Mouse (Mus musculus) liver, postnatal 0 days (tissue): ENCODE results near the gene Zfp791. TPM values are rescaled to one million over a fixed set of nuclear protein-coding genes. Genes with fewer than 3 reads are reported as not detected.
"Not testable (repeated sequence)": the region's sequence is repeated elsewhere in the genome, so short reads cannot be mapped to it uniquely, and the experiment has no call there.

Source experiments
- ATAC-seq: fragments of 200-750 bp; cut with Nextera tagmentation; 2 replicates; pipeline ENCODE4 v1.8.0; 2017; ENCODE audit warnings: mild to moderate bottlenecking, moderate library complexity
- DNase-seq: peaks from one replicate; pipeline ENCODE4 v3.0.0-alpha.2; 2016
- H3K27ac ChIP-seq: fragments of 300-500 bp; sonication (generic); 2 replicates; pipeline ENCODE4 v1.5.1; 2014; ENCODE audit warnings: antibody characterized with exemption, moderate library complexity, mild to moderate bottlenecking, low read depth
- H3K27me3 ChIP-seq: fragments of 300-500 bp; sonication (generic); 2 replicates; pipeline ENCODE4 v1.6.1; 2014; ENCODE audit warnings: low read length, control low read depth, mixed read lengths; ENCODE audit not compliant: insufficient read depth
- H3K36me3 ChIP-seq: fragments of 300-500 bp; sonication (generic); replicated peaks from 2 replicates; pipeline ENCODE4 v1.6.1; 2014; ENCODE audit warnings: mild to moderate bottlenecking, control low read depth, low read length, moderate library complexity, mixed read lengths; ENCODE audit not compliant: insufficient read depth
- H3K4me1 ChIP-seq: fragments of 300-500 bp; sonication (generic); 2 replicates; pipeline ENCODE4 v1.6.1; 2014; ENCODE audit warnings: antibody characterized with exemption, mild to moderate bottlenecking, control low read depth; ENCODE audit not compliant: insufficient read depth
- H3K4me2 ChIP-seq: fragments of 300-500 bp; sonication (generic); 2 replicates; pipeline ENCODE4 v1.6.1; 2014; ENCODE audit warnings: low read depth, mild to moderate bottlenecking, low read length, moderate library complexity, mixed read lengths
- H3K4me3 ChIP-seq: fragments of 300-500 bp; sonication (generic); 2 replicates; pipeline ENCODE4 v1.5.1; 2014; ENCODE audit warnings: low read depth, low read length
- H3K9ac ChIP-seq: fragments of 300-500 bp; sonication (generic); replicated peaks from 2 replicates; pipeline ENCODE4 v1.6.1; 2014; ENCODE audit warnings: mild to moderate bottlenecking, moderate library complexity
- H3K9me3 ChIP-seq: fragments of 300-500 bp; sonication (generic); 2 replicates; pipeline ENCODE4 v1.6.1; 2016; ENCODE audit warnings: mild to moderate bottlenecking, control low read depth, low read length, mixed read lengths
- CTCF ChIP-seq: sonication (generic); IDR thresholded peaks from 2 replicates; pipeline ENCODE4 v1.5.1; 2016; ENCODE audit warnings: antibody characterized with exemption, low read depth
- EP300 ChIP-seq: IDR thresholded peaks from 2 replicates; pipeline ENCODE4 v1.6.1; 2016; ENCODE audit warnings: antibody characterized with exemption, low read depth, mild to moderate bottlenecking
- WGBS: fragments of 180-500 bp; shearing (Covaris S2); extraction: QIAGEN DNeasy Blood & Tissue Kit; methylation state at CpG from one replicate; pipeline ENCODE4 v1.1.7; 2014; ENCODE audit not compliant: insufficient replicate concordance; 5-methylcytosine and 5-hydroxymethylcytosine counted together
- polyA plus RNA-seq: library from polyadenylated mRNA; unstranded; fragments of >200 nt; fragmentation: Nextera tagmentation; extraction: Ambion mirVana; gene quantifications from 2 replicates; pipeline ENCODE4 v1.2.1, GENCODE M21; 2015

Zfp791 gene
- polyA plus RNA-seq: 2.0 and 5.2 TPM in 2 replicates

DNA sequence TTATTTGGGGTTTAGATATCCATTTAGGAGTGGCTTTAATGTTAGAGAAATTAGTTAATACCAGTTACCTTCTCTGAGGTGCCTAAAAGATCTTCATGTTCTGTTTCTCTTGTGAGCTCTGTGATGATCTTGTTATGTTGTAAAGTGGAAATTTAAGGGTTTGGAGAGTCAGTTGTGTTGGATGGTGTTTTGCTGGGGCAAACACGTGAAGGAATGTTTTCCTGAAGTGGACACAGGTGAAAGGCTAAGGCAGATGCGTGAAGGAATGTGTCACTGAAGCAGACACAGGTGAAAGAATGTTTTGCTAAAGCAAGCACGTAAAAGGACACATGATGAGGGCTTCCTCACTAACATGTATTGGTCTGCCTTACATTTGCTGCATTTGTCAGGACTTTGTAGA is at the start of gene Zfp791:
Gene Zfp791, minus strand, starts transcription at position 101 of the 400 bp plus-strand sequence.
- WGBS: 73% methylated on average over 3 of the region's 3 CpGs
- Histone ChIP-seq H3K27ac (no peak within 1 kb of the TSS), H3K4me1 (no peaks in the 10 kb centered on the region), H3K36me3 (no peaks in the 10 kb centered on the region), H3K27me3 (no peaks in the 10 kb centered on the region), H3K4me3 (no peak within 1 kb of the TSS), H3K9ac (no peak within 1 kb of the TSS), H3K4me2 (no peak within 1 kb of the TSS), H3K9me3 (no peaks in the 10 kb centered on the region)
- DNase-seq: no peak
- TF ChIP-seq CTCF (no peak), EP300 (no peak)
- ATAC-seq: no peak

GRCm38 (mm10) chr8:85171291-85171690 is 48.4 kb upstream of the Zfp791 start:
- 29% methylated on average over 14 of the region's 14 CpGs for WGBS
- peak; percentile 74 for TF ChIP-seq CTCF
- no peak for TF ChIP-seq EP300
- Histone ChIP-seq H3K4me2 (no peak overlapping the region), H3K4me3 (no peak overlapping the region), H3K9me3 (no peaks in the 10 kb centered on the region), H3K36me3 (no peaks in the 10 kb centered on the region), H3K27me3 (no peaks in the 10 kb centered on the region), H3K9ac (no peak overlapping the region), H3K27ac (no peak overlapping the region), H3K4me1 (no peaks in the 10 kb centered on the region)
- DNase-seq (peak; percentile 52), ATAC-seq (no peak)

DNA sequence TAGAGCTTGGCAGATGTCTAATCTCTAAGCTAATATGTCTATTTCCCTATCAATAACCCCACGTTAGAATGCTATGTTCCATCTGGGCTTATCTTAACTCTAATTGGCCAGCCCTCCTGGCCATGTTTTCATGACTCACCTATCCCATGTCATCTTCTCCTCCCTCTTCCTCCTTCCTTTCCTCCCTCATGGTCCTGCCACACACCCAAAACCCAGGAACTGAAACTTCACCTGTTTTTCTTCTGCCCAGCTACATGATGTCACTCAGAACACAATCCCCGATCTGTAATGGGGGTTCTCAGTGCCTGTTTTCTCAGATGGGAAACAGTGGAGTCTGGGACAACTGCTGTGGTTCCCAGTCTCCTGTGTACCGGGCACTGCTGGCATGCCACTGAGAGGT is 28.7 kb upstream of the Zfp791 start, which contains the start of gene Cks1brt:
Gene Cks1brt, plus strand, starts transcription at position 301 of the 400 bp plus-strand sequence.
- H3K36me3 ChIP-seq: no peaks in the 10 kb centered on the region
- DNase-seq (no peak), ATAC-seq (no peak)
- no peaks in the 10 kb centered on the region for H3K4me1 ChIP-seq
- no peak within 1 kb of the TSS for H3K4me3 ChIP-seq
- 73% methylated on average over 3 of the region's 3 CpGs for WGBS
- no peak within 1 kb of the TSS for H3K27ac ChIP-seq
- peaks cover 22% of the 10 kb centered on the region for H3K9me3 ChIP-seq
- no peak for TF ChIP-seq CTCF
- no peak for TF ChIP-seq EP300
- no peak within 1 kb of the TSS for H3K4me2 ChIP-seq
- H3K27me3 ChIP-seq: no peaks in the 10 kb centered on the region
- H3K9ac ChIP-seq: no peak within 1 kb of the TSS

- DNase-seq: peak; percentile 14
- no peaks in the 10 kb centered on the region for H3K27me3 ChIP-seq
- no peaks in the 10 kb centered on the region for H3K4me1 ChIP-seq
- H3K36me3 ChIP-seq: no peaks in the 10 kb centered on the region
- H3K27ac ChIP-seq: peak overlapping the region; percentile 60; the same call in 1 of the 2 replicates
- H3K9ac ChIP-seq: no peak overlapping the region
- H3K4me3 ChIP-seq: no peak overlapping the region
- TF ChIP-seq CTCF (no peak), EP300 (no peak)
- H3K9me3 ChIP-seq: peaks cover 10% of the 10 kb centered on the region
- peak; percentile 60 for ATAC-seq
- WGBS: 63% methylated on average over 4 of the region's 4 CpGs
- H3K4me2 ChIP-seq: no peak overlapping the region
These were observed 19.6 kb upstream of the Zfp791 start for GRCm38 (mm10) chr8:85142516-85142915.

DNA sequence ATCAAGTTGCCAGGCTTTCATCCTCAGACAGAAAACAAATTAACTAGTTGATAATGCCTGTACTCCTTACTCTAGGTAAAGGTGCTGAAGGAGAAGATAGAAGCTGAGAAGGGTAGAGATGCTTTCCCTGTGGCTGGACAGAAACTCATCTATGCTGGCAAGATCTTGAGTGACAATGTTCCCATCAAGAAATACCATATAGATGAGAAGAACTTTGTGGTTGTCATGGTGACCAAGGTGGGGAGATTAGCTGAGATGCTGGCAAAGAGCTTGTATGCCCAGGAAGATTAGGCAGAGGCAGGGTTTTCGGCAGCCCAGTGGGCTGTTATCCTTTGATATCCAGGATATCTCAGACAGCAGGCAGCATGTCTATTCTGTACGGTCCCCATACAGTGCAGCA is 12.8 kb upstream of the Zfp791 start:
- not testable (repeated sequence) for H3K36me3 ChIP-seq, H3K4me1 ChIP-seq, H3K4me2 ChIP-seq, H3K27ac ChIP-seq, ATAC-seq, H3K9ac ChIP-seq, DNase-seq, H3K27me3 ChIP-seq, H3K9me3 ChIP-seq, H3K4me3 ChIP-seq
- 75% methylated on average over 2 of the region's 2 CpGs for WGBS

DNA sequence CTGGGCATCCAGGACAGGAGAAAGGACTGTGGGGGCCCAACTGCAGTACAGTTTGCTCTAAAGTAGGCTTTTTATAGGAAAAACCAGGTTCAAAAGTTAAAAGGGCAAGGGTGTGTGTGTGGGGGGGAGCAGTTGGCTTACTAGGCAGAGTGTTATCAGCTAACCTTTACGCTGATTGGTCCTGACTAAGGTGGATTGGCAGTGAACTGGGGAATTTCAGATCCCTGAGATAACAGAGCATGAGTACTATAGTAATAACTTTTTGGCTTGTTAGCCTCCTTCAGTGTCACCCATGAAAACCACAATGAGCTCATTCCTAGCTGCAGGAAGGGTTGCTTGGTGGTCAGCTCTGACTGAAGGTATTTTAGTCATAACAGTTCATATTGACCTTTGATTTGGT is 9.4 kb upstream of the Zfp791 start:
- no peaks in the 10 kb centered on the region for H3K9me3 ChIP-seq
- H3K4me2 ChIP-seq: no peak overlapping the region
- DNase-seq: no peak
- H3K36me3 ChIP-seq: no peaks in the 10 kb centered on the region
- no peaks in the 10 kb centered on the region for H3K27me3 ChIP-seq
- H3K4me1 ChIP-seq: no peaks in the 10 kb centered on the region
- peak; percentile 54 for ATAC-seq
- H3K4me3 ChIP-seq: no peak overlapping the region
- no peak for TF ChIP-seq EP300
- no peak for TF ChIP-seq CTCF
- no peak overlapping the region for H3K9ac ChIP-seq
- H3K27ac ChIP-seq: peak overlapping the region; percentile 24; the same call in 1 of the 2 replicates
- 82% methylated on average over 1 of the region's 1 CpGs for WGBS

GRCm38 (mm10) chr8:85123691-85124090 is 796 bp upstream of the Zfp791 start:
- Histone ChIP-seq H3K9ac (no peak overlapping the region), H3K4me2 (no peak overlapping the region), H3K4me1 (no peaks in the 10 kb centered on the region), H3K9me3 (no peaks in the 10 kb centered on the region), H3K27me3 (no peaks in the 10 kb centered on the region), H3K4me3 (no peak overlapping the region), H3K27ac (no peak overlapping the region), H3K36me3 (no peaks in the 10 kb centered on the region)
- no peak for DNase-seq
- TF ChIP-seq CTCF (no peak), EP300 (no peak)
- WGBS: 87% methylated on average over 8 of the region's 8 CpGs
- no peak for ATAC-seq

DNA sequence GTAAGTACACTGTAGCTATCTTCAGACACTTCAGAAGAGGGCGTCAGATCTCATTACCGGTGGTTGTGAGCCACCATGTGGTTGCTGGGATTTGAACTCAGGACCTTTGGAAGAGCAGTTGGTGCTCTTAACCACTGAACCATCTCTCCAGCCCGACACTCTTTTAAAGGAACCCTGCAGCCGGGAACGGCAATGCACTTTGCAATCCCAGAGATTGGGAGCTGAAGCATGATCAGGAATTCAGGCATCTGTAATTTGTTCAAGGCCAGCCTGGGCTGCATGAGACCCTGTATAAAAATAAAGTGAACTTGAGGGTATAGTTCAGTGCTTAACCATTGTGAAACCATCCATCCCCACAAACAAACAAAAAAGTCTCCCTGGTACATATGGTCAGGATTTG is 2.6 kb downstream of the Zfp791 start:
- H3K9ac ChIP-seq, H3K4me2 ChIP-seq: not testable (repeated sequence)

More for the DNA sequence above, 2.6 kb downstream of the Zfp791 start:
- not testable (repeated sequence) for H3K4me1 ChIP-seq, H3K36me3 ChIP-seq, H3K27me3 ChIP-seq, ATAC-seq, DNase-seq, H3K9me3 ChIP-seq, H3K27ac ChIP-seq, H3K4me3 ChIP-seq
- WGBS: 80% methylated on average over 5 of the region's 5 CpGs
